Mouse (Mus musculus) common myeloid progenitor, adult 5-6 weeks (primary cell): Measurements from ENCODE around the gene Tmem8. TPM values are rescaled to one million over a fixed set of nuclear protein-coding genes. Genes with fewer than 3 reads are reported as not detected.
A peak's percentile ranks its signal among the peaks of the same experiment; 100 is the strongest.

Experiments
- ATAC-seq: replicated peaks from 2 replicates; pipeline ENCODE4 v1.8.0; 2016; ENCODE audit warnings: low read depth, mild to moderate bottlenecking, moderate TSS enrichment, inconsistent platforms; ENCODE audit not compliant: poor library complexity, severe bottlenecking
- total RNA-seq: library from RNA; stranded (forward); fragments of 200-1000, 187-1606 nt; gene quantifications from 2 replicates; pipeline ENCODE4 v1.2.3, GENCODE M21; 2017

The Tmem8 gene
- total RNA-seq, 1 experiment from 2014 or later: 9.3 TPM

DNA sequence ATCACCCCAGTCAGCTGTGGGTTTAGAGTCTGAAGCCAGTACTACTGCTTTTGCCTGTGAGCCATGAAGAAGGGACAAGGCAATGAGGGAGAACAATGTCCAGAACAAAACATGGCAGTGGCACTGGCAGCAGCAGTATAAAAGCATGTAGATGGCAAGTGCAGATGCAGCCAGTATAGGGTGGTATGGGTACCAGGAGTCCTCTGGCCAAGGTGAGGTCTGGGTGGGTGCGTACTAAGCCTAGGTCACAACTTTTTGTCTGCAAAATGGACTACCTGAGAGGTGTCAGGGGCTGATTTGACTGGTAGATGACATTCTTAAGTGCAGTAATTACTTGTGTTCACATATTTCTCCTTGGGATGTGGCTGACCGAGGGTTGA lies 24.6 kb downstream of the Tmem8 start:
- no peak for ATAC-seq

DNA sequence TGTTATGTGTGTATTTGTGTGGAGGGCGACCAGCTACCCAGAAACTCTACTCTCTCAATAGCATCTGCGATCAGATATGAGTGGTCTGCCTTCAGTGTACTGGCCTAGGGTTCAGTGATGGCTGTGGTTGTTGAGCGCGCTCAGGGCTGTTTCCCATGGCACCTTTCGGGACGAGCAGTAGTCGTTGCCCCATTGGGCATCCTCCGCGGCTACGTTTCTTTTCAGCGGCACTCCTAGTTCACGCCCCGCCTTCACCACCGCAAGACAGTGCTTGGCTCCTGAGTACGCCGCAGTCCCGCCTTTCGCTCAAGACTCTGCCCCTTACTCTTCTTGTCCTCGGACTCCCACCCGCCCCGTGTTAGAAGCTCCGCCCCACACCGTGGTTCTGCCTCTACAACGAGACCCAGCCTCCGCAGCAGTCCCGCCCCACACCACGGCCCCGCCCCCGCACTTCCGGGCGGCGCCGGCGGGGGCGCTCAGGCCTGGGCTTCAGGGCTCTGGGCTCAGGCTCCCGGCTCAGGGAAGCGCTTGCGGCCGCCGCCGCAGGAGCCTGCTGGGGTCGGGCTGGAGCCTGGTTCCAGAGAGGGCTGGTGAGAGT lies 25.2 kb downstream of the Tmem8 start, which contains the start of gene Axin1:
Gene Axin1 (plus strand): TSS at position 450 of the 598 bp plus-strand sequence.
- ATAC-seq: peak; percentile 98

DNA sequence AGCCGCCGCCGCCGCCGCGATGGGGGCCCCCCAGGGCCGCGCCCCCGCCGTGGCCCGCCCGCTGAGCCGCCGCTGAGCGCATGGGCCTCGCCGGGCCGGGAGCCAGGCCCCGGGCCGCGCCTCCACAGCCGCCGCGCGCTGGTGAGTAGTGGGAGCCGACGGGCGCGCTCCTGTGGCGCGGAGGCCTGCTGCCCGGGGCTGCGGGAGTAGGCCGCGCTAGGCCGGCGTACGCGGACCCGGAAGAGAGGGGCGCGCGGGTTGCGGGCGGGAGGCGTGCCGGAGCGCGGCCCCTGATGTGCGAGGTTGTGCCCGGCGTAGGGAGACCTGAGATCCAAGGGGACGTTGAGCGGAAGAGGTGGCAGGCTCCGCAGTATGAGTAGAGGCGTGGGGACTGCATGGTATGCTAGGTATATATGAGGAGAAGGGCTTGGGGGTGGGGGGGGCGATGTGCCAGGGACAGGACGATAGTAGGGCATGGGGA lies 25.8 kb downstream of the Tmem8 start:
- ATAC-seq: peak; percentile 12; the same call in 1 of the 2 replicates

DNA sequence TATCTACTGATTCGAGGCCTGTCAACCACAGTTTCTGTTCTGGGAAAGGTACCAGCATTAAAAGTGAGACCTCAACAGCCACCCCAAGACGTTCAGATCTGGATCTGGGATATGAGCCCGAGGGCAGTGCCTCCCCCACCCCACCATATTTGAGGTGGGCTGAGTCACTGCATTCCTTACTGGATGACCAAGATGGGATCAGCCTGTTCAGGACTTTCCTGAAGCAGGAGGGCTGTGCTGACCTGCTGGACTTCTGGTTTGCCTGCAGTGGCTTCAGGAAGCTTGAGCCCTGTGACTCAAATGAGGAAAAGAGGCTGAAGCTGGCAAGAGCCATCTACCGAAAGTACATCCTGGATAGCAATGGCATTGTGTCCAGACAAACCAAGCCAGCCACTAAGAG lies 29.7 kb downstream of the Tmem8 start:
- ATAC-seq: no peak

DNA sequence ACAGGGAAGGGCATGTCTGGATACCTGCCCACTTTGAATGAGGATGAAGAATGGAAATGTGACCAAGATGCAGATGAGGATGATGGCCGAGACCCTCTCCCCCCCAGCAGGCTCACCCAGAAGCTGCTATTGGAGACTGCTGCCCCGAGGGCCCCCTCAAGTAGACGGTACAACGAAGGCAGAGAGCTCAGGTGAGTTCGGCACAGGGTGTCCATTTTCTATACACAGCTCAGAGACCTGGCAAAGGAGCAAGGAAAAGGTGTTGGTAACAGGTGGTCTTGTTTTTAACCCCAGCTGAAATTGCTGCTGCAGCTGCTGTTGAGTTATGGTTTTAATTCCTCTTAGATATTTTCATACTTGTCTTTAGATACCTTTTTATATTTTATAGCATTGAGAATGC lies 30.3 kb downstream of the Tmem8 start:
- ATAC-seq: no peak

DNA sequence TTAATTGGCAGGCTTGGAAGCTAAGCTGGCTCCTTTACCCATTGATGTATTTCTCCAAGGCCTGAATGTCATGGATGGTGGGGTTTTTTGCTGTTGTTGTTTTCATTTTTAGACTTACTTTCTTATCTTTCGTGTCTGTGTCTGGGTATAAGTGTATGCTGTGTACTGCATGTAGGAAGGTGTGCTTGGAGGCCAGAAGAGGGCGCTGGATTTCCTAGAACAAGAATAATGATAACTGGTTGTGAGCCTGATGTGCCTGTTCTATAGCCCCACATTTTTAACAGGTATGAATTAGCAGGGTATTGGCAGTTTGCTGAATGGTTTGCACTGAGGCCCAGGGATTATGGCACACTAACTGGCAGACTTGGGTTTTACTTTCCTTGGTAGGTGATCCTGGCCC lies 36.0 kb downstream of the Tmem8 start:
- no peak for ATAC-seq

DNA sequence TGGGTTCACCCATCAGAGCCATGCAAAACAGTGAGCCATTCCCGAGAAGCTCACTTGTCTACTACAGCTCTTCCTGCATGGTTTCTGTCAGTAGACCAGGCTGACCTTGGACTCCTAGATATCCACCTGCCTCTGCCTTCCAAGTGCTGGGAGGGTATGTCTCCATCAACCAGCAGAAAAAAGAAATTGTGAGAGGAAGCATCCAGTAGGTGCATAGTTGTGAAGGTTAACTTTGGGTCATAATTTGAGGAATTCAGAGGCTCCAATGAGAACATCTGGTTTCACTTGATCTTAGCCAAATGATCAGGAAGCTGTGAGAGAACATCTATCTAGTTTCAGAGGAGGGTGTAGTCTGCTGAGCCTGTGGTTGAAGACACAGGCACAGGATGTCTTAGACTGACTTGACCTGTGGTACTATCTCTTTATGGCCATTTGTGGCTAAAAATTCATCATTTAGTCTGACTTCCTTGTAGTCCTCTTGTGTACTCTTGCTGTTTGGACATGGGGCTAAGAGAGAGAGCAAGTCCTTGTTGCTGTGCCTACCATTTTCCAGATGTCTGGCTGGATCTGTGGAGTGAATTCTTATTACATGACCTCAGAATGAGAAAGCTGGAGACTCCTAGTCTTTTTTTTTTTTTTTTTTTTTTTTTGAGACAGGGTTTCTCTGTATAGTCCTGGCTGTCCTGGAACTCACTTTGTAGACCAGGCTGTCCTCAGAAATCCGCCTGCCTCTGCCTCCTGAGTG lies 39.0 kb downstream of the Tmem8 start:
- ATAC-seq: no peak

DNA sequence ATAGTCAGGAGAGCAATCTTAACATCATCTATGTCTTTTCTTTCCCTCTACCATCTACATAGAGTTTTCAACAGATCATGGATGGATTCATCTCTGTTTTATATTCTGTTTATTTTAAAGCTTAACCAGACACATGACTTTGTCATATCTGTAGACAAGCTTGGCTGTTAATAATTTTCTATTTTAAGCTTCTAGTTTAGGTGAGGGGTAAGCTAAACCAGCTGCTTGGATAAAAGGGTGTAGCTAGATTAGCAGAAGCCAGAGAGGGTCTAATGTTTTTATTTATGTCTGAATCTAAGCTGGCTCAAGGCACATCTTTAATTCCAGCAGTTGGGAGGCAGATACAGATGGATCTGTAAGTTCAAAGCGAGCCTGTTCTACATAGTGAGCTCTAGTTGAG lies 49.6 kb downstream of the Tmem8 start:
- no peak for ATAC-seq

DNA sequence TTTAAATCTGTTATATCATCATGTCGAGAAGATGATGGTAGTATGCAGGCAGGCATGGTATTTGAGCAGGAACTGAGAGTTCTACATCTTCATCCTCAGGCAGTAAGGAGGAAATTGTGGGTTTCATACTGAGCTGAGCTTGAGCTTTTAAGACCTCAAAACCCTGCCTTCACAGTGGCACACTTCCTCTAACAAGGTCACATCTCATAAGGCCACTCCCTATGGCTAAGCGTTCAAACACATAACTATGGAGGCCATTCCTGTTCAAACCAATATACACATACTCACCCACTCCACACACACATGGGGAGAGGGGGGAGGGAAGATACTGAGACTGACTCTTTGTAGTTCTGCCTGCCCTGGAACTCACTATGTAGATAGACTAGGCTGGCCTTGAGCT lies 54.9 kb downstream of the Tmem8 start:
- peak; percentile 97 for ATAC-seq

Other genes starting within 250 kb of the Tmem8 start
- gene Mcrip2, start 244.5 kb upstream of the Tmem8 start, total RNA-seq: 22.3 and 24.0 TPM in 2 replicates
- gene Mettl26, start 238.2 kb upstream of the Tmem8 start, total RNA-seq: 13.9 and 15.9 TPM in 2 replicates
- gene Wfikkn1, start 232.4 kb upstream of the Tmem8 start, total RNA-seq: 0.78 and 1.0 TPM in 2 replicates
- 1.0 and 7.0 TPM in 2 replicates for gene Rab40c, start 193.6 kb upstream of the Tmem8 start, total RNA-seq
- gene Pigq, start 168.4 kb upstream of the Tmem8 start, total RNA-seq: 50.4 and 62.4 TPM in 2 replicates
- gene Nhlrc4, start 168.3 kb upstream of the Tmem8 start, total RNA-seq: not detected in 2 replicates
- not detected in 2 replicates for gene A930017K11Rik, start 160.7 kb upstream of the Tmem8 start, total RNA-seq
- 4.1 and 4.6 TPM in 2 replicates for gene Capn15, start 127.5 kb upstream of the Tmem8 start, total RNA-seq
- 0.97 and 2.2 TPM in 2 replicates for gene Rab11fip3, start 43.7 kb upstream of the Tmem8 start, total RNA-seq
- 11.8 and 16.0 TPM in 2 replicates for gene Decr2, start 23.0 kb upstream of the Tmem8 start, total RNA-seq
- gene Nme4, start 17.7 kb upstream of the Tmem8 start, total RNA-seq: 70.1 and 78.8 TPM in 2 replicates
- gene Mrpl28, start 10.2 kb downstream of the Tmem8 start, total RNA-seq: 36.4 and 48.0 TPM in 2 replicates
- gene Axin1, start 25.4 kb downstream of the Tmem8 start, total RNA-seq: 145 and 188 TPM in 2 replicates
- 3.9 and 5.7 TPM in 2 replicates for gene Pdia2, start 85.8 kb downstream of the Tmem8 start, total RNA-seq
- gene Rgs11, start 89.7 kb downstream of the Tmem8 start, total RNA-seq: 0.23 and 0.82 TPM in 2 replicates
- gene Arhgdig, start 94.5 kb downstream of the Tmem8 start, total RNA-seq: not detected in 2 replicates
- 6.9 and 8.3 TPM in 2 replicates for gene Fam234a, start 130.9 kb downstream of the Tmem8 start, total RNA-seq
- 104 and 124 TPM in 2 replicates for gene Luc7l, start 139.6 kb downstream of the Tmem8 start, total RNA-seq